Mouse (Mus musculus): ENCODE measurements around the gene Fam78a. TPM values are rescaled to one million over a fixed set of nuclear protein-coding genes. Genes with fewer than 3 reads are reported as not detected.

Gene Fam78a
- polyA plus RNA-seq, 1 experiment from 2014 or later: 0.62 TPM

DNA sequence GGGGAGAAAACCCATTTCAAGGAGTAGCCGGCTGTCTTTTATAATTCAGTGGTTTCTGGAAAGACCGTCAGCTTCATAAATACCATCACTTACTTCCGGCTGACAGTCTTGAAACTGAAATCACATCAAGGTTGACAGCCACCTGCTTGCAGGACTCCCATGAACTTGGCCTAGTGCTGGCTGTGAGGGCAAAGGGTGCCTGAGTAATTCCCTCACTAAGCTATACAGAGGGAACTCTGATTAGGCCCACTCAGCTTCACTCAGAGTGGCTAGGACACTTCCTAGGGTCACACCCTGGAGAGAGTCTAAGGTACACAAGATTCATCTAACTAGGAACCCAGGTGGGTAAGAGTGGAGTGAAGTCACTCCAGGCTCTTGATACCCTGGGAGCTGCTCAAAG lies 4.0 kb downstream of the Fam78a start:
- Histone ChIP-seq H3K4me3 (no peak overlapping the region), H3K9ac (no peak overlapping the region), H3K4me2 (no peak overlapping the region), H3K9me3 (no peaks in the 10 kb centered on the region), H3K27me3 (peaks cover 26% of the 10 kb centered on the region), H3K36me3 (no peaks in the 10 kb centered on the region), H3K4me1 (replicated peaks) (peaks cover 22% of the 10 kb centered on the region), H3K27ac (replicated peaks) (no peak overlapping the region)
- no peak for ATAC-seq (ENCODE audit: low FRiP score, low read depth)
- WGBS: 88% methylated on average over 3 of the region's 3 CpGs

DNA sequence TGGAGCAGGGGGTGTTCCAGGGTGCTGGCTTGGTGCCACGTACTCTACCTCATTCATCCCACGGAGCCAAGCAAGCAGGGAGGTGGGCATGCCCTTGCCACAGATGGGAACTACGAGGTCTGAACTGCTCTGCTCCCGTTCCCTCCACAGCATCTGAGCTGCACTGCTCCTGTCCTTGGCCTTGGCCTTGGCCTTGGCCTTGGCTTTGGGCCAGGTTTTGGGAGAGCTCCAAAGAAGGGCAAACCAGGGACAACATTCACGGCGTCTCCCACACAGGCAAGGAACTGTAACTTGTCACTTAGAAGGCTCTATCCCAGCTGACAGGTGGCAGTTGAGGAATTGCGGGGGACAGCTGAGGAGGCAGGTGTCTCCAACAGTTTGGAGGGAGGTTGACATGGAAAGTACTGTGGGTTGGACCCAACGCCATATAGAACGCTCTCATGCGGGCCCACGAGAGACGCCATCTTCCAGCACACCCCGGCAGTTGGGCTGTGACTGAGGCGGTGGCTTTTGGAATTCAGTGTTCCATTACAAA lies 5.4 kb downstream of the Fam78a start:
- Histone ChIP-seq H3K9ac (no peak overlapping the region), H3K27me3 (peaks cover 23% of the 10 kb centered on the region), H3K9me3 (no peaks in the 10 kb centered on the region), H3K4me2 (no peak overlapping the region), H3K4me3 (no peak overlapping the region), H3K4me1 (replicated peaks) (peaks cover 20% of the 10 kb centered on the region), H3K36me3 (no peaks in the 10 kb centered on the region), H3K27ac (replicated peaks) (no peak overlapping the region)
- WGBS: 93% methylated on average over 14 of the region's 14 CpGs
- ATAC-seq (ENCODE audit: low FRiP score, low read depth): no peak

DNA sequence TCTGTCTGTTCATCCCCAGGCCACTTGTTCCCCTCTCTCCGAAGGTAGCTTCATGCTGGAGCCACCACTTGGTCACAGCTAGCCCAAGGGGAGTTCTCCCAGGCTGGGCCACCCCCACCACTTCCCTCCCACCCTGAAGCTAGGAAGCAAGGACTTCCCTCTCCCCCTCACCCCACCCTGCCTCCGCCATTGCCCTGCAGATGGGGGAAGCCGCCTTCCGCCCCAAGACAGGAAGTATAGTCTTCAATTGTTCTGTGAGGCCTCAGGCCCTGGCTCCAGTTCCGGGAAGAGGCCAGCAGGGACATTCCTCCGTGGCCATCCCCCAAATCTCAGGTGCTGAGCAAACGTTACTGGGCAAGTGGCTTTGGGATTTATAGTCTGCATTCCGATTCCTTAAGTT lies 6.1 kb downstream of the Fam78a start:
- Histone ChIP-seq H3K4me2 (no peak overlapping the region), H3K27me3 (peaks cover 20% of the 10 kb centered on the region), H3K36me3 (no peaks in the 10 kb centered on the region), H3K4me1 (replicated peaks) (peaks cover 12% of the 10 kb centered on the region), H3K9ac (no peak overlapping the region), H3K9me3 (no peaks in the 10 kb centered on the region), H3K27ac (replicated peaks) (no peak overlapping the region), H3K4me3 (no peak overlapping the region)
- ATAC-seq (ENCODE audit: low FRiP score, low read depth): no peak
- 56% methylated on average over 8 of the region's 8 CpGs for WGBS

DNA sequence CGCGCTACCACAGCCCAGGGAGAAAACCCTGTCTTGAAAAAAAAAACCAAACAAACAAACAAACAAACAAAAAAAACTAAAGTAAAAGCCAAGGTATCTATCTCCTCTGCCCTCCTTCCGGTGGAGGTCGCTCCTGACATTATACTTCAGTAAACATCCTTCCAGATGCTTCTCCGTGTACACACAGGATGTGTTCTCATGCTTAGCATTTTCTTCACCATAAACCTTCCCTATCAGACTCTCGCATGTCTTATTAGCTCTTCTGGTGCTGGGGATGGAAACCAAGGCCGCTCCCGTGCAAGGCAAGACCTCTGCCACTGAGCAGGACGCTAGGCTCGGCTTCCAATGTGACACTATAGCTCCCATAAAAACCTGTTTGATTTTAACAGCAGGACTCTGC lies 6.9 kb downstream of the Fam78a start:
- no peak overlapping the region for H3K4me2 ChIP-seq
- H3K36me3 ChIP-seq: no peaks in the 10 kb centered on the region
- peaks cover 5% of the 10 kb centered on the region for H3K4me1 ChIP-seq (replicated peaks)
- no peak overlapping the region for H3K9ac ChIP-seq
- H3K27me3 ChIP-seq: peaks cover 12% of the 10 kb centered on the region
- H3K27ac ChIP-seq (replicated peaks): no peak overlapping the region
- WGBS: 84% methylated on average over 10 of the region's 10 CpGs
- no peak for ATAC-seq (ENCODE audit: low FRiP score, low read depth)
- no peaks in the 10 kb centered on the region for H3K9me3 ChIP-seq
- no peak overlapping the region for H3K4me3 ChIP-seq

DNA sequence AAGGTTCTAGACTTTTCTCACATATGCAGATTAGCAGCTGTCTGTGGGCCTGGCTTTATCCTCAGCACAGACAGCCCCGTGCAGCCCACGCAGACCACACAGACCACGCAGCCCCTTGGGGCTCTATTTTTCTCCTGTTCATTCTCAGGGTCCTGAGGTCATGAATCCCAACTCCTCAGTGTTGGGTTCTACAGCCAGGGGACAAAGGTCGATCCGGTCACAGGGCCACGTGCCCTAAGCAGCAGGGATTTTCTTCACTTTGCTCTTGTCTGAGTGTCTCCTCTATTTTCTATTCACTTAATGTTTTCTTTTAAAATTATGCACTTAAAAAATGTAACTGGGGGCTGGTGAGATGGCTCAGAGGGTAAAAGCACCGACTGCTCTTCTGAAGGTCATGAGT lies 9.3 kb downstream of the Fam78a start:
- H3K9ac ChIP-seq: no peak overlapping the region
- H3K4me3 ChIP-seq: no peak overlapping the region
- no peaks in the 10 kb centered on the region for H3K9me3 ChIP-seq
- H3K4me1 ChIP-seq (replicated peaks): no peaks in the 10 kb centered on the region
- ATAC-seq (ENCODE audit: low FRiP score, low read depth): no peak
- H3K36me3 ChIP-seq: no peaks in the 10 kb centered on the region
- H3K27ac ChIP-seq (replicated peaks): no peak overlapping the region
- no peak overlapping the region for H3K4me2 ChIP-seq
- no peaks in the 10 kb centered on the region for H3K27me3 ChIP-seq
- WGBS: 53% methylated on average over 7 of the region's 7 CpGs

DNA sequence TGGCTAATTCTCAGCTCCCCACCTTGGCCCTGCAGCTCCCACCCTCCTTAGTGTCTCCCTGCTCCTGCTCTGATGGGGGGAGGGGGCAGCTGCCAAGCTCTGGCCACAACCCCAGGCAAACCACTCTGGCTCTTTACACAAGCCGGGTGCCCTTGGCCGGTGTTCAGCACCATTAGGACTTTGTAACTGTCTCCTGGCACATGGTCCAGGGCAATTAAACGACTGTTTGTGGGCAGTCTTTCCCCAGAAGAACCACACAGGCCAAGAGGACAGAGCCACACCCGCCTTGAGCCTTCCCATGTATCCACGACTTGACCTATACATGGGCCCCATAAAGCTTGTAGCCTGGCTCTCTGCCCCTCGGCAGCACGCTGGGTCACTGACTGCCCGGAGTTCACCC lies 10.3 kb downstream of the Fam78a start:
- Histone ChIP-seq H3K36me3 (no peaks in the 10 kb centered on the region), H3K4me3 (no peak overlapping the region), H3K4me2 (no peak overlapping the region), H3K9ac (no peak overlapping the region), H3K4me1 (replicated peaks) (no peaks in the 10 kb centered on the region), H3K27me3 (no peaks in the 10 kb centered on the region), H3K27ac (replicated peaks) (no peak overlapping the region), H3K9me3 (no peaks in the 10 kb centered on the region)
- WGBS: 74% methylated on average over 8 of the region's 8 CpGs
- ATAC-seq (ENCODE audit: low FRiP score, low read depth): no peak

DNA sequence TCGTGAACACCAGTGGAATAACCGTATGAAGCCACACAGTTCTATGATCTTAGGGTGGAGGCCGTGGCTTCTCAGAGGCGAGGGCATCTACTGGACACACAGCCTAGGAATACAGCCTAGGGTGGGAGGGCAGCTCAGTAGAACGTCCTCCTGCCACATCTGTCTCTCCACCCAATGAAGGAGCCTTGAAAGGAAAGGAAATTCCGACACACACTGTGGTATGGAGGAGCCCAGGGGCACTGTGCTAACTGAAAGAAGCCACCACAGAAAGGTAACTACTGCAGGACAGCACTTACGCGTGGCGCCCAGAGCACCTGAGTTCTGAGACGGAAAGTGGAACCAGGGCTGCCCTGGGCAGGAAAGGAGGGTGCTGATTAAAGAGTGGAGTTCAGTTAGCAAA lies 13.9 kb downstream of the Fam78a start:
- Histone ChIP-seq H3K9ac (no peak overlapping the region), H3K27ac (replicated peaks) (no peak overlapping the region), H3K4me3 (no peak overlapping the region), H3K27me3 (no peaks in the 10 kb centered on the region), H3K36me3 (no peaks in the 10 kb centered on the region), H3K9me3 (no peaks in the 10 kb centered on the region), H3K4me2 (no peak overlapping the region), H3K4me1 (replicated peaks) (no peaks in the 10 kb centered on the region)
- WGBS: 96% methylated on average over 10 of the region's 10 CpGs
- no peak for ATAC-seq (ENCODE audit: low FRiP score, low read depth)

DNA sequence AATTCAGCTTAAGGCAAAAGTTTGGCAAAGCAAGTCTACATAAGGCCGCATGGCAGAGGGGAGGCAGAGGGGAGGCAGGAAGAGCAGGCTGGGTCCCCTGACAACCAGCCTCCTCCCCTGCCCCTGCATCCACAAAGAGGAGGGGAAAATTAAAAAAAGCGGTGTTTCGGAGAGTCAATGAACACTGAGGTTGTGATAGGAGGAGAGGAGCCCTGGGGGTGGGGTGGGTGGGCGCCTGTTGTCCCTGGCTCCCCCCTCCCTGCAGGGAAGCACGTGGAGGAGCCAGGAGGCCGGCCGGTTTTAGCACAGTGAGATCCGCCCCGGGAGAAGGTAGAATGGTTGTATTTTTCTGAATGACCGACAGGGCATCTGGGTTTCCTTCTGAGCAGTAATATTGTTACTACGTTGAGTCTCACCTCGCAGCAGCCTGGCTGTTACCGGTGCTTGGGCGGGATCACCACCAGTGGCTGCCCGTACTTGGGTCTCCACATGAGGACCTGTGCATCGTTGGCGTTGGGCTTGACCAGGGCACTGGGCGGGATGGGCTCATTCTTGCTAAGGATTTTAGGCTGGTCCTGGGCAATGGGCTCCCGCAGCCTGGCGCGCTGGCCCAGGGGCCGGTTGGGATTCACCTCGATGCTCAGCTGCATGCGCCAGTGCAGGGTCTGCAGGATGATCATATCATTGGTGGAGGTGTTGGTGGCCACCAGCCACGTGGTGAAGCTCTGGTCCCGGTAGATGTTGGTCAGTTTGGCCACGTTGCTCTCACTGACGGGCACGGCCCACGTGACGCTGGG lies 15.6 kb downstream of the Fam78a start:
- Histone ChIP-seq H3K4me3 (no peak overlapping the region), H3K4me1 (replicated peaks) (0 out of 2 replicates have a peak, but pooled peaks cover 6% of the 10 kb centered on the region), H3K4me2 (no peak overlapping the region), H3K27ac (replicated peaks) (no peak overlapping the region), H3K9ac (no peak overlapping the region), H3K9me3 (no peaks in the 10 kb centered on the region), H3K36me3 (no peaks in the 10 kb centered on the region), H3K27me3 (no peaks in the 10 kb centered on the region)
- WGBS: 57% methylated on average over 30 of the region's 31 CpGs
- ATAC-seq (ENCODE audit: low FRiP score, low read depth): no peak

DNA sequence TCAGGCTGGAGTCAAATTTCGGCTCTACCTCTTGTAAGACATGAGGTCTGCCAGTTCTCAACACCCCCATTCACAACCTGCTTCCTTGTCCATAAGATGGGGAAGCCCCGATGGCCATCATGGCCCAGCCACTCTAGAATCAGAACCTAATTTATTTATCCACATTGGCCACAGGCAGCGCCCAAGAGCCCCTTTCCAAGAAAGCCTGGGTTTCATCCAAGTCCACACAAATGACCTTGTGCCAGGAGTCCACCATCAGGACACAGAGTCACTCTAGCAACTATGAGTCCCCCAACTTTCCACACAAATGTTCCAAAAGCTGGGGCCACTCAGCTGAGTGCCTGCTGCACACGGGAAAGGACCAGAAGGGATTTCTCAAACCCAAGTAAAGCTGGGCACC lies 18.7 kb downstream of the Fam78a start:
- H3K4me3 ChIP-seq: no peak overlapping the region
- WGBS: 81% methylated on average over 4 of the region's 4 CpGs
- H3K9ac ChIP-seq: no peak overlapping the region
- H3K9me3 ChIP-seq: no peaks in the 10 kb centered on the region
- no peaks in the 10 kb centered on the region for H3K27me3 ChIP-seq
- no peak for ATAC-seq (ENCODE audit: low FRiP score, low read depth)
- H3K36me3 ChIP-seq: no peaks in the 10 kb centered on the region
- H3K4me1 ChIP-seq (replicated peaks): 0 out of 2 replicates have a peak, but pooled peaks cover 6% of the 10 kb centered on the region
- H3K27ac ChIP-seq (replicated peaks): no peak overlapping the region
- H3K4me2 ChIP-seq: no peak overlapping the region

DNA sequence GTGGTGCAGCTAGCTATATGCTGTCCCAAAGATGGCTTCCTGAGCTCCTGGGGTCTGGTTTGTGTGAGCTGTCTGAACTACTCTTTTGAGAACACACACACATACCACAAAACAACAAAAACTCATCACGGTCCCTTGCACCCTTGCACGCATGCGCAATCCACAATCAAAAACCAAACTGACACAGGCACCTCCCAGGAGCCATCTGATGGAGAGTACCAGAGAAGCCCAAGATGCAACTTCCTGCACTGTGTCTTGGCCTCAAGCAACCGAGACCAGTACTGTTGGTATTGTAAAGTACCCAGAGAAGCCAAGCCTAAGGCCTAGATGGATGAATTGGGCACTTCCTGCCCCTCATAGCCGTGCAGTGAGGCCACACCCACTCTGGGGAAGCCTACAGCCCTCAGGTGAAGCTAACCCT lies 19.3 kb downstream of the Fam78a start:
- ATAC-seq (ENCODE audit: low FRiP score, low read depth): no peak
- 84% methylated on average over 5 of the region's 5 CpGs for WGBS
- H3K9ac ChIP-seq: no peak overlapping the region
- H3K36me3 ChIP-seq: no peaks in the 10 kb centered on the region
- H3K4me2 ChIP-seq: no peak overlapping the region
- no peaks in the 10 kb centered on the region for H3K9me3 ChIP-seq
- H3K27ac ChIP-seq (replicated peaks): no peak overlapping the region
- 0 out of 2 replicates have a peak, but pooled peaks cover 6% of the 10 kb centered on the region for H3K4me1 ChIP-seq (replicated peaks)
- no peaks in the 10 kb centered on the region for H3K27me3 ChIP-seq
- no peak overlapping the region for H3K4me3 ChIP-seq

DNA sequence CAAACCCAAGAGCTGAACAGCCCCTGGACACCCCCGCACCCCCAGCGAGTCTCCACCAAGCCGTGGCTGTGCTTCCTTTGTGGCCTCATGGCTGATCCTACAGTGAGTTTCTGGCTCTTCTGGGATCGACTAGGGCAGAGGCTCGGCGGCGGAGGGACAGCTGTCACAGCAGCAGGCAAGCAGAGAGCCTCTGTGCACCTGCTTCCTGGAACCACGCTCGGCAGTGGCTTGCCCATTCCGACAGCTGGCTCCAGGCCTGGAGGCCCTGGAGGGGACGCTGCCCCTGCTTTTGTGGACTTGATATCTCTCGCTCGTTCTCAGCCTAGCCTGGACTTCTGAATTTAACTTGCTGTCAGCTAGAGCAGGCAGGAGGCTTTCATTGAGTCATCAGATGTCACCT lies 19.7 kb downstream of the Fam78a start:
- 43% methylated on average over 13 of the region's 13 CpGs for WGBS
- no peaks in the 10 kb centered on the region for H3K36me3 ChIP-seq
- no peak overlapping the region for H3K27ac ChIP-seq (replicated peaks)
- H3K4me3 ChIP-seq: no peak overlapping the region
- ATAC-seq (ENCODE audit: low FRiP score, low read depth): no peak
- no peak overlapping the region for H3K4me2 ChIP-seq
- H3K27me3 ChIP-seq: no peaks in the 10 kb centered on the region
- H3K9me3 ChIP-seq: no peaks in the 10 kb centered on the region
- H3K9ac ChIP-seq: no peak overlapping the region; the same call in 1 of the 2 replicates
- H3K4me1 ChIP-seq (replicated peaks): 0 out of 2 replicates have a peak, but pooled peaks cover 6% of the 10 kb centered on the region

DNA sequence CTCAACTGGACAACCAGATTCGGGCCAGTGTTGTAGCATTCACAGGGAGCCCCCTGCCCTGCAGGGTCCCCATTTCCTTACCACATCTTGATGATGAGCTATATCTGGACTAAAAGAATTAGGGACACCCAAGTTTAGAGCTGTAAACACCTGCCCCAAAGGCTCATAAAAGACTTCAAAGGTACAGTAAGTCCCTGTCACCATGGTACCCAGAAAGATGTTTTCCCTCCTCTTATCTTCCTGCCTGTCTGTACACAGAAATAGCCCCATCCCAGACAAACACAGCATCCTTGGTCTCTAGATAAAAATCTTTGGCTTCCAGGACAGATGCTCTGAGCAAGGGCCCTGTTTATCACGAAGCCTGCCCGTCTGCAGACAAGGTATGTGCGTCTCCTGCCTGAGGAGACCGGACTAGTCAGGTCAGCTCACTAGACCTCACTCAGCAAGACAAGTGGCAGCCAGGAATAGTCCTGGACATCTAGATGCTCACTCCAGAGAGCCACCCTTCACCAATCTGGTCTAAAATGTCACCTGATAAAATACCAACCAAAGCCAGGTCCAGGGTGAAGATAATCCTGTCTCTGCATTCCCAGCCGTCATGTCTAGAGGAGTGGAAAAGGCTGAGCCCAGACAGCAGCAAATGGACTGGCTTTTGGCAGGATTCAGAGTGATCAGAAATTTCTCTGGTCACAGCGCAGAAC lies 21.1 kb downstream of the Fam78a start:
- Histone ChIP-seq H3K9ac (no peak overlapping the region), H3K4me3 (no peak overlapping the region), H3K4me2 (no peak overlapping the region), H3K4me1 (replicated peaks) (0 out of 2 replicates have a peak, but pooled peaks cover 6% of the 10 kb centered on the region), H3K27me3 (no peaks in the 10 kb centered on the region), H3K9me3 (no peaks in the 10 kb centered on the region), H3K36me3 (no peaks in the 10 kb centered on the region), H3K27ac (replicated peaks) (no peak overlapping the region)
- no peak for ATAC-seq (ENCODE audit: low FRiP score, low read depth)
- WGBS: 86% methylated on average over 7 of the region's 7 CpGs
